Mouse (Mus musculus): Measurements from ENCODE around the gene Ypel1.

Ypel1 gene

GRCm38 (mm10) chr16:17124119-17124870, 54.8 kb downstream of the Ypel1 start:
- POLR2A ChIA-PET = interaction anchor here in 3 of 4 experiments (0.5 to 6.5 kb wide), 56 partner anchors 7 to 430 kb away, joined by 3 to 81 read pairs (median 5); partner anchors contain the start of genes Ccdc116 (in 2 of the 3), Hic2 (in 2 of the 3), Ppil2 (in 2 of the 3) and Sdf2l1 (in 2 of the 3)
- CTCF ChIA-PET = interaction anchor here in 3 of 4 experiments (0.6 to 2.4 kb wide), 16 partner anchors 8 to 308 kb away, joined by 3 to 11 read pairs (median 4); partner anchors contain the start of genes Ccdc116 (in 1 of the 3), Rimbp3 (in 1 of the 3), Sdf2l1 (in 1 of the 3) and Tmem191c (in 1 of the 3)

DNA sequence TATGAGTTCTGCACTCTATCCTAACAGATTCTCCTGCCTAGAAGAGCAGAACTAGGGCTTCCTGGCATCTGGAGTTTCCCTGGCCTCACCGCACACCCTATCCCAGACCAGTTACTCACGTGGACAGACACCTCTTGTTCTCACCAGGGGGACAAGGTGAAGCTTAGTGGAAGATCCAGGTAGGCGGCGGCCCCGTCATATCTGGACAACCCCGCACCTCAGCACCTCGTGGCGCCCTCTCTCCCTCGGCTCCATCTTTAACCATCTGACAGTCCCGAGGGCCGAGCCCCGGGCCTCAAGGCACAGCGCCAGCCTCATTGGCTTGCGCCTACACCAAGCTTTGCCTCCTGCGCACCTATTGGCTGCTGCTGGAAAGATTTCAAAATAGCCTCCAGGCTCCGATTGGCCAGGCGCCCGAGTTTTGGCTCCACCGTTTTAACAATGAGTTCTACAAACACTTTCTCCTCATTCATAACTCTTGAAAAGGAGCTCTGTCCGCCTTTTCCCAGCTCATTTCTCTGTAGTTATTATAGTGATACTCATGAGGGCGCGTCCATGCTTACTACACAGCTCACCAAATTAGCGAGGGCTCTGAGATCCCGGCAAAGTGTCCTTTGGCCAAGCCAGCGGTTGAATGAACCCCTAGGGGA, 55.5 kb downstream of the Ypel1 start, which contains the start of gene 2610318N02Rik:
Gene 2610318N02Rik (minus strand): TSS at position 297 of the 650 bp plus-strand sequence.
- POLR2A ChIA-PET = interaction anchor here (0.5 to 6.5 kb wide), 66 partner anchors 8 to 298 kb away, joined by 3 to 81 read pairs (median 4); partner anchors contain the start of genes Ccdc116 (in 2 of the 4), Hic2 (in 2 of the 4), Ppil2 (in 2 of the 4) and Ydjc (in 2 of the 4)
- CTCF ChIA-PET = interaction anchor here in 3 of 4 experiments (0.5 to 2.4 kb wide), 16 partner anchors 17 to 307 kb away, joined by 3 to 11 read pairs (median 5); partner anchors contain the start of genes Ccdc116 (in 1 of the 3), Rimbp3 (in 1 of the 3), Tmem191c (in 1 of the 3) and Ydjc (in 1 of the 3)

- CTCF ChIA-PET = interaction anchor here in 3 of 4 experiments (0.6 to 1.6 kb wide), 14 partner anchors 19 to 413 kb away, joined by 3 to 9 read pairs (median 4); no protein-coding TSS in a partner anchor
- POLR2A ChIA-PET = interaction anchor here in 2 of 4 experiments (0.5 to 1.5 kb wide), 8 partner anchors 11 to 149 kb away, joined by 3 to 6 read pairs (median 4); partner anchors contain the start of genes Ppil2 (in 1 of the 2), Tmem191c (in 1 of the 2) and Ydjc (in 1 of the 2)
These were observed 57.8 kb downstream of the Ypel1 start for GRCm38 (mm10) chr16:17127292-17127691.

- ChIA-PET POLR2A (interaction anchor here (0.6 to 11.5 kb wide), 86 partner anchors 8 to 535 kb away, joined by 3 to 124 read pairs (median 5); partner anchors contain the start of genes Ydjc (in 3 of the 4), Ccdc116 (in 2 of the 4), Ppil2 (in 2 of the 4) and 2610318N02Rik (in 1 of the 4)), CTCF (interaction anchor here (0.5 to 2.9 kb wide), 39 partner anchors 8 to 426 kb away, joined by 3 to 30 read pairs (median 4); partner anchors contain the start of genes Ydjc (in 3 of the 4), Ccdc116 (in 1 of the 4), Ppil2 (in 1 of the 4) and Rimbp3 (in 1 of the 4))
These were observed 61.9 kb downstream of the Ypel1 start for GRCm38 (mm10) chr16:17131191-17132088.

GRCm38 (mm10) chr16:17132089-17132905, 62.8 kb downstream of the Ypel1 start, which contains the start of gene Sdf2l1:
Gene Sdf2l1, minus strand, starts transcription at chr16:17132383.
- ChIA-PET CTCF (interaction anchor here (0.6 to 2.9 kb wide), 39 partner anchors 9 to 425 kb away, joined by 3 to 30 read pairs (median 4); partner anchors contain the start of genes Ydjc (in 3 of the 4), Ccdc116 (in 1 of the 4), Ppil2 (in 1 of the 4) and Rimbp3 (in 1 of the 4)), POLR2A (interaction anchor here (0.6 to 11.5 kb wide), 96 partner anchors 9 to 536 kb away, joined by 3 to 124 read pairs (median 4); partner anchors contain the start of genes Ydjc (in 4 of the 4), Ccdc116 (in 2 of the 4), Hic2 (in 2 of the 4) and Ppil2 (in 2 of the 4))

- ChIA-PET POLR2A (interaction anchor here (0.6 to 11.5 kb wide), 74 partner anchors 8 to 473 kb away, joined by 3 to 124 read pairs (median 5); partner anchors contain the start of genes Ydjc (in 4 of the 4), 2610318N02Rik (in 2 of the 4), Ccdc116 (in 2 of the 4) and Hic2 (in 2 of the 4)), CTCF (interaction anchor here in 3 of 4 experiments (0.6 to 2.7 kb wide), 20 partner anchors 9 to 425 kb away, joined by 3 to 30 read pairs (median 5); partner anchors contain the start of genes Ccdc116 (in 1 of the 3) and Ydjc (in 1 of the 3))
These were observed 63.4 kb downstream of the Ypel1 start for GRCm38 (mm10) chr16:17132906-17133200.

Data from embryonic stem cell, embryonic (primary cell).